Mouse (Mus musculus) lung, postnatal 36 days (tissue): ENCODE data around the gene Hoxa4.

Experiments used
- DNase-seq: peaks from one replicate; pipeline ENCODE4 v3.0.0; 2022; ENCODE audit warnings: mixed read lengths

The Hoxa4 gene

GRCm38 (mm10) chr6:52216691-52217458 lies 25.3 kb upstream of the Hoxa4 start:
- DNase-seq = no peak

GRCm38 (mm10) chr6:52215771-52216535 lies 24.4 kb upstream of the Hoxa4 start:
- no peak for DNase-seq

GRCm38 (mm10) chr6:52215070-52215469 lies 23.5 kb upstream of the Hoxa4 start:
- no peak for DNase-seq

GRCm38 (mm10) chr6:52214271-52214670 lies 22.7 kb upstream of the Hoxa4 start:
- DNase-seq = no peak

- DNase-seq = peak; percentile 33
These were observed 21.8 kb upstream of the Hoxa4 start, which contains the start of the genes Hoxa3 and Gm28308 for GRCm38 (mm10) chr6:52213119-52213986. TSS of gene Hoxa3 (minus strand) at chr6:52213336. TSS of gene Gm28308 (minus strand) at chr6:52213339.

- no peak for DNase-seq
These were observed 21.1 kb upstream of the Hoxa4 start for GRCm38 (mm10) chr6:52212556-52213118.

GRCm38 (mm10) chr6:52211961-52212360 lies 20.4 kb upstream of the Hoxa4 start:
- DNase-seq = no peak

- DNase-seq = peak; percentile 79
These were observed 19.8 kb upstream of the Hoxa4 start for GRCm38 (mm10) chr6:52211170-52211935.

GRCm38 (mm10) chr6:52209685-52210046 lies 18.1 kb upstream of the Hoxa4 start:
- DNase-seq = no peak

GRCm38 (mm10) chr6:52208868-52209684 lies 17.5 kb upstream of the Hoxa4 start:
- DNase-seq = no peak

GRCm38 (mm10) chr6:52208072-52208867 lies 16.7 kb upstream of the Hoxa4 start, which contains the start of gene Hoxa6:
TSS of gene Hoxa6 (minus strand) at chr6:52208722.
- no peak for DNase-seq

- DNase-seq = no peak
These were observed 16.1 kb upstream of the Hoxa4 start for GRCm38 (mm10) chr6:52207684-52207976.

- no peak for DNase-seq
These were observed 15.5 kb upstream of the Hoxa4 start for GRCm38 (mm10) chr6:52206882-52207683.

GRCm38 (mm10) chr6:52205638-52206621 lies 14.4 kb upstream of the Hoxa4 start:
- no peak for DNase-seq

GRCm38 (mm10) chr6:52205221-52205620 lies 13.7 kb upstream of the Hoxa4 start:
- DNase-seq = no peak

GRCm38 (mm10) chr6:52204050-52204752 lies 12.6 kb upstream of the Hoxa4 start, which contains the start of gene Hoxa5:
TSS of gene Hoxa5 (minus strand) at chr6:52204587.
- peak; percentile 92 for DNase-seq

- DNase-seq = no peak
These were observed 12.0 kb upstream of the Hoxa4 start for GRCm38 (mm10) chr6:52203371-52204049.
